Mouse (Mus musculus): Measurements from ENCODE around the gene Gid8. TPM values are rescaled to one million over a fixed set of nuclear protein-coding genes. Genes with fewer than 3 reads are reported as not detected.

Gene Gid8
- polyA plus RNA-seq, 1 experiment from 2014 or later = 101 TPM

- H3K9me3 ChIP-seq (replicated peaks; ENCODE audit: control insufficient read depth, low read length) = no peaks in the 10 kb centered on the region
- H3K27ac ChIP-seq (ENCODE audit: low read length) = no peak overlapping the region
- H3K4me3 ChIP-seq (ENCODE audit: low read depth, low read length) = no peak overlapping the region
- no peaks in the 10 kb centered on the region for H3K4me1 ChIP-seq (ENCODE audit: control insufficient read depth, low read depth, low read length)
- no peak for ATAC-seq (ENCODE audit: low read depth)
- H3K9ac ChIP-seq (ENCODE audit: low read depth, low read length) = no peak overlapping the region
- no peaks in the 10 kb centered on the region for H3K27me3 ChIP-seq (ENCODE audit: control insufficient read depth, insufficient read depth, low read depth, low read length)
- WGBS (ENCODE audit: insufficient replicate concordance) = 60% methylated on average over 5 of the region's 5 CpGs
- H3K4me2 ChIP-seq (ENCODE audit: low read depth, low read length) = no peak overlapping the region
- H3K36me3 ChIP-seq (ENCODE audit: control insufficient read depth, insufficient read depth) = no peaks in the 10 kb centered on the region
These were observed 45.2 kb downstream of the Gid8 start for GRCm38 (mm10) chr2:180754976-180755688.

GRCm38 (mm10) chr2:180755896-180756295, 46.0 kb downstream of the Gid8 start:
- 2% methylated on average over 8 of the region's 8 CpGs for WGBS (ENCODE audit: insufficient replicate concordance)
- Histone ChIP-seq H3K27me3 (ENCODE audit: control insufficient read depth, insufficient read depth, low read depth, low read length) (no peaks in the 10 kb centered on the region), H3K4me3 (ENCODE audit: low read depth, low read length) (no peak overlapping the region), H3K36me3 (ENCODE audit: control insufficient read depth, insufficient read depth) (no peaks in the 10 kb centered on the region), H3K4me1 (ENCODE audit: control insufficient read depth, low read depth, low read length) (no peaks in the 10 kb centered on the region), H3K4me2 (ENCODE audit: low read depth, low read length) (no peak overlapping the region), H3K9ac (ENCODE audit: low read depth, low read length) (no peak overlapping the region), H3K9me3 (replicated peaks; ENCODE audit: control insufficient read depth, low read length) (no peaks in the 10 kb centered on the region), H3K27ac (ENCODE audit: low read length) (no peak overlapping the region)
- ATAC-seq (ENCODE audit: low read depth) = no peak

- WGBS (ENCODE audit: insufficient replicate concordance) = 27% methylated on average over 2 of the region's 2 CpGs
- no peak overlapping the region for H3K9ac ChIP-seq (ENCODE audit: low read depth, low read length)
- H3K27ac ChIP-seq (ENCODE audit: low read length) = no peak overlapping the region
- no peaks in the 10 kb centered on the region for H3K36me3 ChIP-seq (ENCODE audit: control insufficient read depth, insufficient read depth)
- H3K4me2 ChIP-seq (ENCODE audit: low read depth, low read length) = no peak overlapping the region
- no peaks in the 10 kb centered on the region for H3K9me3 ChIP-seq (replicated peaks; ENCODE audit: control insufficient read depth, low read length)
- H3K4me3 ChIP-seq (ENCODE audit: low read depth, low read length) = no peak overlapping the region
- no peak for ATAC-seq (ENCODE audit: low read depth)
- no peaks in the 10 kb centered on the region for H3K27me3 ChIP-seq (ENCODE audit: control insufficient read depth, insufficient read depth, low read depth, low read length)
- no peaks in the 10 kb centered on the region for H3K4me1 ChIP-seq (ENCODE audit: control insufficient read depth, low read depth, low read length)
These were observed 46.9 kb downstream of the Gid8 start for GRCm38 (mm10) chr2:180756786-180757185.

- no peak for ATAC-seq (ENCODE audit: low read depth)
- Histone ChIP-seq H3K27ac (ENCODE audit: low read length) (no peak overlapping the region), H3K9me3 (replicated peaks; ENCODE audit: control insufficient read depth, low read length) (no peaks in the 10 kb centered on the region), H3K4me3 (ENCODE audit: low read depth, low read length) (no peak overlapping the region), H3K27me3 (ENCODE audit: control insufficient read depth, insufficient read depth, low read depth, low read length) (no peaks in the 10 kb centered on the region), H3K4me2 (ENCODE audit: low read depth, low read length) (no peak overlapping the region), H3K9ac (ENCODE audit: low read depth, low read length) (no peak overlapping the region), H3K4me1 (ENCODE audit: control insufficient read depth, low read depth, low read length) (no peaks in the 10 kb centered on the region), H3K36me3 (ENCODE audit: control insufficient read depth, insufficient read depth) (no peaks in the 10 kb centered on the region)
- WGBS (ENCODE audit: insufficient replicate concordance) = 48% methylated on average over 15 of the region's 15 CpGs
These were observed 48.8 kb downstream of the Gid8 start for GRCm38 (mm10) chr2:180758513-180759263.

GRCm38 (mm10) chr2:180764986-180765385, 55.1 kb downstream of the Gid8 start:
- H3K27me3 ChIP-seq (ENCODE audit: control insufficient read depth, insufficient read depth, low read depth, low read length) = no peaks in the 10 kb centered on the region
- no peak overlapping the region for H3K9ac ChIP-seq (ENCODE audit: low read depth, low read length)
- ATAC-seq (ENCODE audit: low read depth) = no peak
- H3K36me3 ChIP-seq (ENCODE audit: control insufficient read depth, insufficient read depth) = no peaks in the 10 kb centered on the region
- no peaks in the 10 kb centered on the region for H3K9me3 ChIP-seq (replicated peaks; ENCODE audit: control insufficient read depth, low read length)
- H3K4me3 ChIP-seq (ENCODE audit: low read depth, low read length) = no peak overlapping the region
- H3K27ac ChIP-seq (ENCODE audit: low read length) = no peak overlapping the region
- no peak overlapping the region for H3K4me2 ChIP-seq (ENCODE audit: low read depth, low read length)
- no peaks in the 10 kb centered on the region for H3K4me1 ChIP-seq (ENCODE audit: control insufficient read depth, low read depth, low read length)
- WGBS (ENCODE audit: insufficient replicate concordance) = 67% methylated on average over 11 of the region's 11 CpGs

GRCm38 (mm10) chr2:180765713-180766112, 55.8 kb downstream of the Gid8 start:
- no peaks in the 10 kb centered on the region for H3K27me3 ChIP-seq (ENCODE audit: control insufficient read depth, insufficient read depth, low read depth, low read length)
- no peaks in the 10 kb centered on the region for H3K4me1 ChIP-seq (ENCODE audit: control insufficient read depth, low read depth, low read length)
- H3K4me2 ChIP-seq (ENCODE audit: low read depth, low read length) = no peak overlapping the region
- no peak overlapping the region for H3K9ac ChIP-seq (ENCODE audit: low read depth, low read length)
- 59% methylated on average over 7 of the region's 7 CpGs for WGBS (ENCODE audit: insufficient replicate concordance)
- no peak overlapping the region for H3K4me3 ChIP-seq (ENCODE audit: low read depth, low read length)
- no peak for ATAC-seq (ENCODE audit: low read depth)
- no peak overlapping the region for H3K27ac ChIP-seq (ENCODE audit: low read length)
- H3K9me3 ChIP-seq (replicated peaks; ENCODE audit: control insufficient read depth, low read length) = no peaks in the 10 kb centered on the region
- H3K36me3 ChIP-seq (ENCODE audit: control insufficient read depth, insufficient read depth) = no peaks in the 10 kb centered on the region

Other genes with a start within 250 kb of the Gid8 start
- gene Ntsr1, start 210.1 kb upstream of the Gid8 start, polyA plus RNA-seq (2015; fragmentation: Nextera tagmentation; extraction: Ambion mirVana) = 0.02 TPM in 1 of 2 replicates, not detected in the other
- 6.6 and 7.4 TPM in 2 replicates for gene Mrgbp, start 128.8 kb upstream of the Gid8 start, polyA plus RNA-seq (2015; fragmentation: Nextera tagmentation; extraction: Ambion mirVana)
- 21.1 and 22.5 TPM in 2 replicates for gene Ogfr, start 120.9 kb upstream of the Gid8 start, polyA plus RNA-seq (2015; fragmentation: Nextera tagmentation; extraction: Ambion mirVana)
- 0.78 and 1.3 TPM in 2 replicates for gene Col9a3, start 112.3 kb upstream of the Gid8 start, polyA plus RNA-seq (2015; fragmentation: Nextera tagmentation; extraction: Ambion mirVana)
- gene Tcfl5, start 67.4 kb upstream of the Gid8 start, polyA plus RNA-seq (2015; fragmentation: Nextera tagmentation; extraction: Ambion mirVana) = 0.07 TPM in 1 of 2 replicates, not detected in the other
- 12.6 and 12.9 TPM in 2 replicates for gene Dido1, start 118 bp upstream of the Gid8 start, polyA plus RNA-seq (2015; fragmentation: Nextera tagmentation; extraction: Ambion mirVana)
- 10.4 and 10.8 TPM in 2 replicates for gene Slc17a9, start 15.1 kb downstream of the Gid8 start, polyA plus RNA-seq (2015; fragmentation: Nextera tagmentation; extraction: Ambion mirVana)
- not detected in 2 replicates for gene Bhlhe23, start 66.8 kb downstream of the Gid8 start, polyA plus RNA-seq (2015; fragmentation: Nextera tagmentation; extraction: Ambion mirVana)
- gene Ythdf1, start 210.8 kb downstream of the Gid8 start, polyA plus RNA-seq (2015; fragmentation: Nextera tagmentation; extraction: Ambion mirVana) = 4.2 and 4.6 TPM in 2 replicates
- not detected in 2 replicates for gene Birc7, start 218.9 kb downstream of the Gid8 start, polyA plus RNA-seq (2015; fragmentation: Nextera tagmentation; extraction: Ambion mirVana)
- gene Nkain4, start 244.6 kb downstream of the Gid8 start, polyA plus RNA-seq (2015; fragmentation: Nextera tagmentation; extraction: Ambion mirVana) = 1.1 and 1.6 TPM in 2 replicates

Data from liver, embryonic 16.5 days (tissue).